Mouse (Mus musculus) liver, embryonic 15.5 days (tissue): Measurements from ENCODE around the gene Spem2. TPM values are rescaled to one million over a fixed set of nuclear protein-coding genes. Genes with fewer than 3 reads are reported as not detected.

Experiments
- ATAC-seq: fragments of 200-750 bp; cut with Nextera tagmentation; 2 replicates; pipeline ENCODE4 v1.8.0; 2017; ENCODE audit warnings: moderate number of reproducible peaks, mild to moderate bottlenecking, moderate library complexity; ENCODE audit not compliant: insufficient read depth
- H3K27ac ChIP-seq: fragments of 300-500 bp; sonication (generic); replicated peaks from 2 replicates; pipeline ENCODE4 v1.5.1; 2015; ENCODE audit warnings: mild to moderate bottlenecking, inconsistent platforms
- H3K27me3 ChIP-seq: fragments of 300-500 bp; sonication (generic); 2 replicates; pipeline ENCODE4 v1.6.1; 2015; ENCODE audit warnings: mild to moderate bottlenecking, inconsistent platforms
- H3K36me3 ChIP-seq: fragments of 300-500 bp; sonication (generic); replicated peaks from 2 replicates; pipeline ENCODE4 v1.6.1; 2015; ENCODE audit warnings: moderate library complexity, mild to moderate bottlenecking, inconsistent platforms
- H3K4me1 ChIP-seq: fragments of 300-500 bp; sonication (generic); replicated peaks from 2 replicates; pipeline ENCODE4 v1.6.1; 2015; ENCODE audit warnings: inconsistent platforms
- H3K4me2 ChIP-seq: fragments of 300-500 bp; sonication (generic); 2 replicates; pipeline ENCODE4 v1.6.1; 2015; ENCODE audit warnings: moderate library complexity, mild to moderate bottlenecking, inconsistent platforms
- H3K4me3 ChIP-seq: fragments of 300-500 bp; sonication (generic); replicated peaks from 2 replicates; pipeline ENCODE4 v1.5.1; 2015; ENCODE audit warnings: mild to moderate bottlenecking, inconsistent platforms
- H3K9ac ChIP-seq: fragments of 300-500 bp; sonication (generic); 2 replicates; pipeline ENCODE4 v1.6.1; 2015; ENCODE audit warnings: moderate library complexity, mild to moderate bottlenecking, inconsistent platforms
- H3K9me3 ChIP-seq: fragments of 300-500 bp; sonication (generic); replicated peaks from 2 replicates; pipeline ENCODE4 v1.6.1; 2016; ENCODE audit warnings: inconsistent platforms
- WGBS: fragments of 180-500 bp; shearing (Covaris S2); methylation state at CpG from one replicate; pipeline ENCODE4 v1.1.7; 2015; ENCODE audit warnings: mixed read lengths; ENCODE audit not compliant: insufficient replicate concordance; 5-methylcytosine and 5-hydroxymethylcytosine counted together
- polyA plus RNA-seq: library from polyadenylated mRNA; unstranded; fragments of >200 nt; fragmentation: Nextera tagmentation; extraction: Ambion mirVana; gene quantifications from 2 replicates; pipeline ENCODE4 v1.2.1, GENCODE M21; 2015

Gene Spem2
- polyA plus RNA-seq, 1 experiment from 2014 or later, result not detected

- Histone ChIP-seq H3K4me1 (peaks cover 90% of the 10 kb centered on the region), H3K4me2 (0 out of 2 replicates have a peak overlapping the region, but pooled peaks have one; percentile 94), H3K9me3 (no peaks in the 10 kb centered on the region), H3K27me3 (no peaks in the 10 kb centered on the region), H3K9ac (no peak overlapping the region), H3K36me3 (peaks cover 55% of the 10 kb centered on the region), H3K27ac (peak overlapping the region; percentile 97), H3K4me3 (no peak overlapping the region)
- no peak for ATAC-seq
- WGBS, result 71% methylated on average over 9 of the region's 9 CpGs
Measured at GRCm38 (mm10) chr11:69849128-69849527, 30.9 kb upstream of the Spem2 start.

- Histone ChIP-seq H3K36me3 (peaks cover 55% of the 10 kb centered on the region), H3K9me3 (no peaks in the 10 kb centered on the region), H3K4me3 (peak overlapping the region; percentile 79), H3K9ac (peak overlapping the region; percentile 86; the same call in 1 of the 2 replicates), H3K27me3 (no peaks in the 10 kb centered on the region), H3K4me2 (peak overlapping the region; percentile 94), H3K27ac (peak overlapping the region; percentile 97), H3K4me1 (peaks cover 88% of the 10 kb centered on the region)
- no peak for ATAC-seq
- 93% methylated on average over 6 of the region's 6 CpGs for WGBS
Measured at GRCm38 (mm10) chr11:69848021-69848420, 29.8 kb upstream of the Spem2 start.

DNA sequence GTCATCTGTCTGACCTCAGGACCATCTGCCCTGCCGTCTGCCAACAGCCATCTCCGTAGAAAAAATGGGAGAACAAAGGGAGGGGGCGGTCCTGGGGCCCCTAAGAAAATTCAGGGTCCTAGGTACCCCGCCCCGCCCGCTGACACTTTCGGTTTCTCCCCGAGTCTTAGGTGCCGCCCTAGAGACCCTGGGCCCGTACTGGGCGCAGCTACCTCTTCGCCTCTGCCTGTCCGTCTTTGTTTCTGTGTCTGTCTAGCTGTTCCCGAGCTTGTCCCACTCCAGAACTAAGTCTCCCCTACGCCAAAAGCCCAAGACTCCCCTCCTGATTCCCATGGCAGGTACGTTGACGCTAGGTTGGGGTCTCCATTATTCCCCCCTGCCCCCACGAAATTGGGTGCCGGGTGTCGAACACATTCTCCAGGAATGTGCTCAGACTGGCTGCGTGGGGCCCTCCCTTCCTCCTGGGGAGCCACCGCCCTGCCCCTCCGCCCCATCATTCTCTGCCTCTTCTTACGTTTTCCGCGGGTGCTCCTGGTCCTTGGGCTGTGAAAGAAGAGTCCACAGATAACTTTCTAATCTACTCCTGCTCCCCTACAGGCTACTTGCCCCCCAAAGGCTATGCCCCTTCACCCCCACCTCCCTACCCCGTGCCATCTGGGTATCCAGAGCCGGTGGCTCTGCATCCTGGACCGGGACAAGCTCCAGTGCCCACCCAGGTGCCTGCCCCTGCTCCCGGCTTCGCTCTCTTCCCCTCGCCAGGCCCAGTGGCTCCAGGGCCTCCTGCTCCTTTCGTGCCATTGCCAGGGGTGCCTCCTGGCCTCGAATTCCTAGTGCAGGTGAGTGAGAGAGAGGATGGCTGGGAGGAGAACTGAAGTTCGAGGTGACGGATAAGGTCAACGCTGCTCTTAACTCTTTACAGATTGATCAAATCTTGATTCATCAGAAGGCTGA, 28.7 kb upstream of the Spem2 start:
- peak; percentile 60 for ATAC-seq
- Histone ChIP-seq H3K27me3 (no peaks in the 10 kb centered on the region), H3K9ac (peak overlapping the region; percentile 86), H3K4me1 (peaks cover 83% of the 10 kb centered on the region), H3K36me3 (peaks cover 45% of the 10 kb centered on the region), H3K27ac (peak overlapping the region; percentile 97), H3K4me2 (peak overlapping the region; percentile 94), H3K9me3 (no peaks in the 10 kb centered on the region), H3K4me3 (peak overlapping the region; percentile 79)
- WGBS, result 11% methylated on average over 37 of the region's 37 CpGs

GRCm38 (mm10) chr11:69846198-69846680, 28.0 kb upstream of the Spem2 start, which contains the start of gene Plscr3:
Gene Plscr3, plus strand, starts transcription at chr11:69846376.
- Histone ChIP-seq H3K36me3 (peaks cover 37% of the 10 kb centered on the region), H3K4me2 (peak within 1 kb of the TSS; percentile 94), H3K27me3 (no peaks in the 10 kb centered on the region), H3K9ac (peak within 1 kb of the TSS; percentile 86), H3K4me1 (peaks cover 76% of the 10 kb centered on the region), H3K4me3 (peak within 1 kb of the TSS; percentile 79), H3K9me3 (no peaks in the 10 kb centered on the region), H3K27ac (peak within 1 kb of the TSS; percentile 97)
- peak; percentile 85 for ATAC-seq
- WGBS, result under 1% methylated on average over 38 of the region's 38 CpGs

DNA sequence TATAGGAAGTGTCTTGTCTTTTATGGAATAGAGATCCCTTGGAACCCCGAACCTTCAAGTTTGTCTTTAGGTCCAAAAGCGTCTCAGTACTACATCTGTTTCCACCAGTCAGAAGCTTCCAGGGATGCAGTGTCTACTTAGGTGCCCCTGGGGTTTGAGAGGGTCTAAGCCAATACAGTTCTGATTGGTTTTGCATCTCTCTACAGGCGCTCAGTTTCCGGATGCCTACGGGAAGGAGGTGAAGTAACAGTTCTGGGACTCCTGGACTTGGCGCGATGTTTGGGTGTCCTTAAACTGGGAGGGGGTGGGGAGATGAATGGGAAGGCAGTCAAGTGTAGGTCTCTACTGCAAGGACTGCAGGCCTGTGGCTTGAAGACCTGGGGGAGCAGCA, 20.4 kb upstream of the Spem2 start:
- peak overlapping the region; percentile 92 for H3K27ac ChIP-seq
- peak overlapping the region; percentile 81 for H3K9ac ChIP-seq
- H3K4me1 ChIP-seq, result peaks cover 70% of the 10 kb centered on the region
- H3K9me3 ChIP-seq, result no peaks in the 10 kb centered on the region
- ATAC-seq, result peak; percentile 8
- peak overlapping the region; percentile 95 for H3K4me2 ChIP-seq
- H3K36me3 ChIP-seq, result 0 out of 2 replicates have a peak, but pooled peaks cover 4% of the 10 kb centered on the region
- H3K4me3 ChIP-seq, result peak overlapping the region; percentile 78
- 2% methylated on average over 7 of the region's 7 CpGs for WGBS
- peaks cover 42% of the 10 kb centered on the region for H3K27me3 ChIP-seq

- H3K9me3 ChIP-seq, result no peaks in the 10 kb centered on the region
- under 1% methylated on average over 34 of the region's 34 CpGs for WGBS
- peak; percentile 89 for ATAC-seq
- H3K27me3 ChIP-seq, result peaks cover 48% of the 10 kb centered on the region
- H3K27ac ChIP-seq, result peak within 1 kb of the TSS; percentile 92
- peak within 1 kb of the TSS; percentile 95 for H3K4me2 ChIP-seq
- H3K36me3 ChIP-seq, result 0 out of 2 replicates have a peak, but pooled peaks cover 4% of the 10 kb centered on the region
- peak within 1 kb of the TSS; percentile 78 for H3K4me3 ChIP-seq
- peak within 1 kb of the TSS; percentile 81 for H3K9ac ChIP-seq
- peaks cover 72% of the 10 kb centered on the region for H3K4me1 ChIP-seq
Measured at GRCm38 (mm10) chr11:69837952-69838713, 19.9 kb upstream of the Spem2 start, which contains the start of gene Tmem256. Gene Tmem256, plus strand, starts transcription at chr11:69838514.

- Histone ChIP-seq H3K27me3 (peaks cover 53% of the 10 kb centered on the region), H3K4me3 (peak within 1 kb of the TSS; percentile 78), H3K9ac (peak within 1 kb of the TSS; percentile 81), H3K36me3 (0 out of 2 replicates have a peak, but pooled peaks cover 4% of the 10 kb centered on the region), H3K27ac (peak within 1 kb of the TSS; percentile 92), H3K9me3 (no peaks in the 10 kb centered on the region), H3K4me1 (peaks cover 67% of the 10 kb centered on the region), H3K4me2 (peak within 1 kb of the TSS; percentile 95)
- WGBS, result 0% methylated on average over 32 of the region's 32 CpGs
- peak; percentile 26 for ATAC-seq
Measured at GRCm38 (mm10) chr11:69837604-69837951, 19.3 kb upstream of the Spem2 start, which contains the start of gene Nlgn2. Gene Nlgn2, minus strand, starts transcription at chr11:69837784.

- H3K4me3 ChIP-seq, result peak overlapping the region; percentile 78
- peak overlapping the region; percentile 57 for H3K9ac ChIP-seq
- H3K27me3 ChIP-seq, result peaks cover 60% of the 10 kb centered on the region
Measured at GRCm38 (mm10) chr11:69836703-69837576, 18.7 kb upstream of the Spem2 start.

DNA sequence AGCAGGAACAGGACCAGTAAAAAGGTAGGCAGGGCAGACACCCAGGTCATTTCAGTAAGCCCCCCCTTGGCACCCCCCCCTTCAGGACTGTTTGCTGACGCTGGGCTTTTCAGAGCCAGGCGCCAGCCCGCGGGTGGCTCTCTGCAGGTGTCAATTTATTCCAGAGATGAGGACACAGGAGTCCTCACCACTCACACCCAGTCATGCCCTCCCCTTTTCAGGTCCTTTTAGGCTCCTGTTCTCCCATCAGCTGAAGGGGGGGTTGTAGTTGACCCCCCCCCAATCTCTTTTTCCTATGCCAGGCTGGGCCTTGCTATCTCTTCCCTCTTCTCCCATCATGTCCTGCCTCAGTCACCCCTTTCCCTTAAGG, 17.7 kb upstream of the Spem2 start:
- WGBS, result 26% methylated on average over 4 of the region's 4 CpGs

More at GRCm38 (mm10) chr11:69836703-69837576, 18.7 kb upstream of the Spem2 start:
- 2% methylated on average over 51 of the region's 52 CpGs for whole genome bisulfite sequencing
- H3K27ac ChIP-seq, result 0 out of 2 replicates have a peak overlapping the region, but pooled peaks have one; percentile 92
- no peaks in the 10 kb centered on the region for H3K9me3 ChIP-seq
- 0 out of 2 replicates have a peak, but pooled peaks cover 4% of the 10 kb centered on the region for H3K36me3 ChIP-seq
- peaks cover 66% of the 10 kb centered on the region for H3K4me1 ChIP-seq
- peak overlapping the region; percentile 95 for H3K4me2 ChIP-seq
- no peak for ATAC-seq

More for the DNA sequence above, 17.7 kb upstream of the Spem2 start:
- H3K4me2 ChIP-seq, result no peak overlapping the region
- H3K4me1 ChIP-seq, result peaks cover 66% of the 10 kb centered on the region
- H3K27me3 ChIP-seq, result peaks cover 65% of the 10 kb centered on the region
- no peaks in the 10 kb centered on the region for H3K9me3 ChIP-seq
- H3K27ac ChIP-seq, result no peak overlapping the region
- 0 out of 2 replicates have a peak, but pooled peaks cover 4% of the 10 kb centered on the region for H3K36me3 ChIP-seq
- ATAC-seq, result no peak
- H3K9ac ChIP-seq, result no peak overlapping the region
- H3K4me3 ChIP-seq, result no peak overlapping the region
